ENCODE assay signal across 19 mouse cellular contexts in the genomic region with DNA sequence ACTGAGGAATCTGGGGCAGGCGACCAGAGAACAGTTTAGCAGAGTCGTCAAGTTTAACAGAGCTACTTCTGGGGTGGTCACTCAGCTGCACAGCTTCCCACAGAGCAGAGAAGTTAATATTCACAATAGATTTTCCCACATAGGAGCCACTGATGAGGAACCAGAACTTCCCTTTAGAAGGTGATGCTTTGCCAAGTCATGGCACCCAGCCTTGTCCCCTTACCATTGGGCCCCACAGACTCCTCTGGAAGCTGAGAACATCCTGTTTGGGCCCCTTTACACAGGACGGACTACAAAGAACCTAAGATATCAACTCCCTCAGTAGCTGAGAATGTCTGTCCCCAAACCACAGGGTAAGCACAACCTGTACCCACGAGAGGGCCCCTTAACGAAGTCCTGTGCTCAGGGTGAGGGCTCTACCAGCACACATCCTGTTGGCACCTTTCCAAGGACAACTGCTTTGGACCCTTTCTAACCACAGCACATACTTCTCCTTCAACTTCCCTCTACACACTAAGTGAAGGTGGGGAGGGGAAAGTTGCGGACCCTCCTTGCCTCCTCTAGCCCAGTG. TPM values are rescaled to one million over a fixed set of nuclear protein-coding genes. Genes with fewer than 3 reads are reported as not detected.
DNase-seq lines count a peak whose midpoint lies in the region; ATAC-seq lines count a peak whose summit lies in the region.
"Had no signal": no experiment of that assay in that cellular context is flagged by ENCODE, and none has a peak within 500 bp of the region (broad histone marks: within the 10 kb centered on the region; RNA-seq: fewer than 3 reads in every experiment).

No protein-coding gene starts in this region.

- intact Hi-C loops in left cerebral cortex, postnatal 14 days (cut with DNase I), result no loop called here

- peak; percentile 6 to 26 for DNase-seq in left cerebral cortex, postnatal 14 days (ENCODE audit: low spot score in 2 of 2)
- no peak for DNase-seq in left cerebral cortex, adult 8-10 months (ENCODE audit: low spot score in 2 of 2)
- DNase-seq in CD8-positive naive resting alpha-beta T cell, adult 2 months (ENCODE audit: low read depth in 2 of 2, low spot score in 2 of 2), result peak; percentile 16 to 28
- no peak for DNase-seq in layer of hippocampus, adult 9-11 months
- no peak for DNase-seq in cerebellum, adult 18-20 months
- no peak for DNase-seq in testis, postnatal 10 days (ENCODE audit: low spot score)
- DNase-seq: gastrocnemius, postnatal 10 days; kidney, postnatal 25 days; right cerebral cortex, postnatal 14 days had no signal

- ATAC-seq in inflammation-experienced regulatory T-cells, adult 6 months, result peak; percentile 72
- ATAC-seq in neutrophil, adult 5-6 weeks (ENCODE audit: extremely low read depth, insufficient number of reproducible peaks, low FRiP score, poor library complexity, severe bottlenecking), result peak; percentile 79

RNA-seq across cellular contexts. Expression of a gene that starts 5.1 kb away (rescaled TPM):
- not detected for total RNA-seq in left cerebral cortex, postnatal 14 days (2021)
- not detected for total RNA-seq in left cerebral cortex, adult 8-10 months (2022)
- polyA plus RNA-seq in inflammation-experienced regulatory T-cells, adult 6 months (2017; shearing (Covaris generic)), result not detected
- not detected in 2 replicates for total RNA-seq in neutrophil, adult 5-6 weeks (2017)
- total RNA-seq: gastrocnemius, postnatal 10 days; left cerebral cortex, postnatal 25 days had no signal
- polyA plus RNA-seq: C2C12; forebrain, embryonic 11.5 days; heart, postnatal 0 days; intestine, embryonic 14.5 days; midbrain, embryonic 12.5 days; neural tube, embryonic 15.5 days; testis, adult 2 months had no signal

RNA-seq across cellular contexts. Expression of a gene that starts 13.5 kb away (rescaled TPM):
- total RNA-seq in left cerebral cortex, postnatal 14 days (2021), result under 1 TPM; 0.30 to 0.40 TPM
- total RNA-seq in left cerebral cortex, adult 8-10 months (2022), result under 1 TPM in 3 of 4 experiments, not detected in 1; 0.25 to 0.46 (median 0.28) TPM
- under 1 TPM; 0.20 to 0.50 (median 0.25) TPM for polyA plus RNA-seq in inflammation-experienced regulatory T-cells, adult 6 months (2017; shearing (Covaris generic))
- 0.12 TPM in 1 of 2 replicates, not detected in the other for total RNA-seq in neutrophil, adult 5-6 weeks (2017)
- total RNA-seq: gastrocnemius, postnatal 10 days had no signal
- polyA plus RNA-seq: C2C12 had no signal

RNA-seq across cellular contexts. Expression of a gene that starts 19.4 kb away (rescaled TPM):
- total RNA-seq in left cerebral cortex, postnatal 14 days (2021), result not detected
- total RNA-seq in left cerebral cortex, adult 8-10 months (2022), result not detected
- not detected for polyA plus RNA-seq in inflammation-experienced regulatory T-cells, adult 6 months (2017; shearing (Covaris generic))
- total RNA-seq in neutrophil, adult 5-6 weeks (2017), result not detected in 2 replicates
- total RNA-seq: gastrocnemius, postnatal 10 days; left cerebral cortex, postnatal 25 days had no signal
- polyA plus RNA-seq: C2C12; forebrain, embryonic 11.5 days; heart, postnatal 0 days; intestine, embryonic 14.5 days; midbrain, embryonic 12.5 days; neural tube, embryonic 15.5 days had no signal

RNA-seq across cellular contexts. Expression of a gene that starts 26.1 kb away (rescaled TPM):
- total RNA-seq in left cerebral cortex, postnatal 14 days (2021), result not detected
- total RNA-seq in left cerebral cortex, adult 8-10 months (2022), result not detected
- not detected for polyA plus RNA-seq in inflammation-experienced regulatory T-cells, adult 6 months (2017; shearing (Covaris generic))
- not detected in 2 replicates for total RNA-seq in neutrophil, adult 5-6 weeks (2017)
- total RNA-seq: gastrocnemius, postnatal 10 days; left cerebral cortex, postnatal 25 days had no signal
- polyA plus RNA-seq: C2C12; forebrain, embryonic 11.5 days; heart, postnatal 0 days; intestine, embryonic 14.5 days; midbrain, embryonic 12.5 days; neural tube, embryonic 15.5 days; testis, adult 2 months had no signal

RNA-seq across cellular contexts. Expression of a gene that starts 26.6 kb away (rescaled TPM):
- not detected for total RNA-seq in left cerebral cortex, postnatal 14 days (2021)
- total RNA-seq in left cerebral cortex, adult 8-10 months (2022), result not detected
- polyA plus RNA-seq in inflammation-experienced regulatory T-cells, adult 6 months (2017; shearing (Covaris generic)), result not detected
- total RNA-seq in neutrophil, adult 5-6 weeks (2017), result not detected in 2 replicates
- total RNA-seq: gastrocnemius, postnatal 10 days; left cerebral cortex, postnatal 25 days had no signal
- polyA plus RNA-seq: C2C12; forebrain, embryonic 11.5 days; heart, postnatal 0 days; intestine, embryonic 14.5 days; midbrain, embryonic 12.5 days; neural tube, embryonic 15.5 days had no signal

Comparison
In these comparisons a context has a peak if more than half of its experiments do, and no peak if none do; other contexts are left out.
1. DNase-seq: peak in left cerebral cortex, postnatal 14 days (2 of 2) and CD8-positive naive resting alpha-beta T cell, adult 2 months (2 of 2); none in left cerebral cortex, adult 8-10 months (0 of 2), layer of hippocampus, adult 9-11 months (single experiment), cerebellum, adult 18-20 months (0 of 2) and testis, postnatal 10 days (single experiment).